Mouse (Mus musculus) heart, embryonic 14.5 days (tissue): Measurements from ENCODE around the gene Rnf111. TPM values are rescaled to one million over a fixed set of nuclear protein-coding genes. Genes with fewer than 3 reads are reported as not detected.

ENCODE experiments used
- ATAC-seq: fragments of 200-750 bp; cut with Nextera tagmentation; 2 replicates; pipeline ENCODE4 v1.8.0; 2017; ENCODE audit warnings: low read depth, moderate TSS enrichment; ENCODE audit not compliant: insufficient number of reproducible peaks, insufficient read depth, low FRiP score
- H3K27ac ChIP-seq, 2 experiments: fragments of 200-500 bp in 1 of 2; fragments of 300-500 bp in 1 of 2; sonication (generic) in 1 of 2; replicated peaks in 1 of 2; 2 replicates each; pipeline ENCODE4 v1.5.1; 2012 to 2014; ENCODE audit warnings: low read depth in 2 of 2, low read length in 2 of 2, control low read depth in 1 of 2, mild to moderate bottlenecking in 1 of 2, mixed read lengths in 1 of 2; ENCODE audit not compliant: control insufficient read depth in 1 of 2, insufficient read depth in 1 of 2
- H3K27me3 ChIP-seq: fragments of 300-500 bp; sonication (generic); 2 replicates; pipeline ENCODE4 v1.6.1; 2014; ENCODE audit warnings: mild to moderate bottlenecking, low read length, control low read depth; ENCODE audit not compliant: control insufficient read depth, insufficient read depth
- H3K36me3 ChIP-seq: fragments of 300-500 bp; sonication (generic); 2 replicates; pipeline ENCODE4 v1.6.1; 2014; ENCODE audit warnings: mild to moderate bottlenecking, control low read depth, low read length, mixed read lengths; ENCODE audit not compliant: control insufficient read depth, insufficient read depth
- H3K4me1 ChIP-seq, 2 experiments: fragments of 200-500 bp in 1 of 2; fragments of 300-500 bp in 1 of 2; sonication (generic) in 1 of 2; 2 replicates each; pipeline ENCODE4 v1.6.1; 2012 to 2014; ENCODE audit warnings: low read length in 2 of 2, control low read depth in 1 of 2, mixed read lengths in 1 of 2; ENCODE audit not compliant: control insufficient read depth in 2 of 2, insufficient read depth in 2 of 2
- H3K4me2 ChIP-seq: fragments of 300-500 bp; sonication (generic); 2 replicates; pipeline ENCODE4 v1.6.1; 2014; ENCODE audit warnings: mild to moderate bottlenecking, low read length
- H3K4me3 ChIP-seq, 2 experiments: fragments of 200-500 bp in 1 of 2; fragments of 300-500 bp in 1 of 2; sonication (generic) in 1 of 2; 2 replicates each; pipeline ENCODE4 v1.5.1; 2012 to 2014; ENCODE audit warnings: low read length in 2 of 2, mild to moderate bottlenecking in 2 of 2, control low read depth in 1 of 2, low read depth in 1 of 2, moderate library complexity in 1 of 2; ENCODE audit not compliant: control insufficient read depth in 1 of 2, insufficient read depth in 1 of 2
- H3K9ac ChIP-seq: fragments of 300-500 bp; sonication (generic); 2 replicates; pipeline ENCODE4 v1.6.1; 2014; ENCODE audit warnings: mild to moderate bottlenecking, low read length
- H3K9me3 ChIP-seq: fragments of 300-500 bp; sonication (generic); 2 replicates; pipeline ENCODE4 v1.6.1; 2016; ENCODE audit warnings: low read length, control low read depth; ENCODE audit not compliant: control insufficient read depth
- WGBS: fragments of 180-500 bp; shearing (Covaris S2); extraction: QIAGEN DNeasy Blood & Tissue Kit; methylation state at CpG from one replicate; pipeline ENCODE4 v1.1.7; 2014; 5-methylcytosine and 5-hydroxymethylcytosine counted together
- polyA plus RNA-seq: library from polyadenylated mRNA; unstranded; fragments of >200 nt; fragmentation: Nextera tagmentation; extraction: Ambion mirVana; gene quantifications from 2 replicates; pipeline ENCODE4 v1.2.1, GENCODE M21; 2014

Rnf111 gene
- polyA plus RNA-seq, 1 experiment from 2014 or later: 22.8 TPM

DNA sequence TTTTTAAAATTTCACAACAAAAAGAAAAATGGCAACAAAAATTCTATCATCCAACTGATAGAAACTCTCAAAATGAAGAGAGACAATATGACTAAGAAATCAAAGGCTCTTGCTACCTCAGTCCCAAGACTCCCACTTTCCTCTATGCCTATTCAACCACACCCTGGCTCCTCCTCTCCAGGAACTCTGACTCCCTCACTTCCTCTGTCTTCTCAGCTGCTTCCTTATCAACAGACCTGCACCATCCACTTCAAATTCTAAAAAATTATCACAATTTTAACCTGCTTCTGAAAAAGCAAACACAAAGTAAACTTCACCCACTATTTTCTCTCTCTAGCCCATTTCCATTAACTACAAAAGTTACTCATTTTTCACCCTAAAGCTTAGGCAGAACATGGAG lies 6.5 kb downstream of the Rnf111 start:
- H3K4me1 ChIP-seq: peaks cover 0 to 28% of the 10 kb centered on the region in 2 experiments; a peak in 2 of 4 replicates
- no peaks in the 10 kb centered on the region for H3K27me3 ChIP-seq
- H3K27ac ChIP-seq: no peak overlapping the region
- H3K4me3 ChIP-seq: no peak overlapping the region
- no peak overlapping the region for H3K9ac ChIP-seq
- H3K36me3 ChIP-seq: peaks cover 36% of the 10 kb centered on the region
- H3K4me2 ChIP-seq: no peak overlapping the region
- H3K9me3 ChIP-seq: no peaks in the 10 kb centered on the region
- ATAC-seq: no peak

DNA sequence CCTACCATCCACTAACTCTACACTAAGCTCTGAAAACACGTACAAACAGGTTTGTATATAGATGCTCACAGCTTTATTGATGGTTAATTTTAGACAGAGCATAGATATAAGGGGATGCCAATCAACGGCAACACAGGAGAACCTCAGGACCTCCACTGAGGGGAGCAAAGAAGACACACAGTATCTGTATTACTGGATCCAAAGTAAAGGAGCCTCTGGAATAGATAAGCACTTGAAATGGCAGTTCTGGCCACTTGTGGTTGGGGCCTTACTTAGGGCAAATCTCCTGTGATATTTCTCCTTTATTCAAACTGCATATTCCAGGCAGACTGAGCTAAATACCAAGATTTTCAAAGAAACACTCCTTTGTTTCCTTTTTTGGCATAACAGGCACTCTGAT lies 10.5 kb downstream of the Rnf111 start:
- Histone ChIP-seq H3K9ac (no peak overlapping the region), H3K27me3 (no peaks in the 10 kb centered on the region), H3K27ac (no peak overlapping the region), H3K4me2 (no peak overlapping the region), H3K4me1 (peaks cover 0 to 25% of the 10 kb centered on the region in 2 experiments; a peak in 2 of 4 replicates), H3K9me3 (no peaks in the 10 kb centered on the region), H3K4me3 (no peak overlapping the region), H3K36me3 (peaks cover 27% of the 10 kb centered on the region)
- ATAC-seq: no peak
- 68% methylated on average over 2 of the region's 2 CpGs for WGBS

DNA sequence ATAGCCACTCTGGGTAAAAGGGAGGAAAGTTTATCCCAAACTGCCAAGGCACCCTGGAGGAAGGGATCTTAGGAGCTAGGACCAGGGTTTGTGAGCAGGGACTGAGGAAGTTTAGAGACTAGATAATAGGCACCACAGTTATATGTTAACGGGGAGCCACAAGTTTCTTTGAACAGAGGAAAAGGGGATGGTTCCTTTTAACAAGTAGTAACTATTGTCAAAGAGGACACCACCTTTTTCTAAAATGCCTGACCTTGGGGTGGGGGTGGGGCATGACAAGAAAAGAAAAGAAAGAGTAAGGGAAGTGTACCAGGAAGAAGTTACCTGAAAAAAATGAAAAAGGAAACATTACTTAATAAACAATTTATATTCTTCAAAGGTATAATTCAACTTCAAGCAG lies 12.3 kb downstream of the Rnf111 start:
- no peak overlapping the region for H3K27ac ChIP-seq
- no peak for ATAC-seq
- H3K36me3 ChIP-seq: peaks cover 27% of the 10 kb centered on the region
- H3K4me1 ChIP-seq: peaks cover 0 to 17% of the 10 kb centered on the region in 2 experiments; a peak in 2 of 4 replicates
- 88% methylated on average over 1 of the region's 1 CpGs for WGBS
- H3K9ac ChIP-seq: no peak overlapping the region
- H3K4me3 ChIP-seq: no peak overlapping the region
- H3K9me3 ChIP-seq: no peaks in the 10 kb centered on the region
- no peaks in the 10 kb centered on the region for H3K27me3 ChIP-seq
- no peak overlapping the region for H3K4me2 ChIP-seq

DNA sequence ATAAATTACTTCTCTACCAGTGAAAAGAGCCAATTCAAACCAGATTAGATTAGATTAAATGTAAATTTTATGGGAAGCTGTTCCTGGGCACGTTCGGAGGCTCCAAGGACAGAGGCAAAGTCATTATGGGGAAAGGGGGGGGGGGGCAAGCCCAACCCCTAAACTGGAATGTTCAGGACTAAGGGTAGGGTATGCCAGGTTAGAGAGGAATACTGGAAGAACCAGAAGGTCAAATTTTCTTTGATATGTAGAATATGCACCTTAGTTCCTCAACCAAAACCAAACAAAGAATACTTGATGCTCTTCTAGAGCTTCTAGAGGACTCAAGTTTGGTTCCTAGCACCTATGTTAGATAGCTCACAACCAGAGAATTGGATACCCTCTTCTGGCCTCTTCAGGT lies 16.1 kb downstream of the Rnf111 start:
- no peak for ATAC-seq
- WGBS: 49% methylated on average over 2 of the region's 2 CpGs
- no peaks in the 10 kb centered on the region for H3K9me3 ChIP-seq

DNA sequence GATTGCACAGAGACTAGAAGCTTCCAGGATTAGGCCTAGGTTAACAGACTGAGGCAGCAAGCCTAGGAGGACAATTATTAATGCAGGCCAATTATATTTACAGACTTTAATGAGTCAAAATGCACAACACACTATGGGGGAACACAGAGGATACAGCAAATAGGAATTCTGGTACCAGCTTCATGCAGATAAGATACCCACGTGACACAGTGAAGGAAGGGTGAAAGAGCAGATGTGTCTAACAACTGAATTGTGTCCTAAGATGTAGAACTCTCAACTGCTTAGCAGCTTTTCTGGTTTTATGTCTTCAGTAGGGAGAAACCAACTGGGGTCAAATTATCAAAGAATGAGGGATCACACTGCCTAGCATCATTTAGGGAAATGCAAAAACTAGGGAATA lies 17.7 kb downstream of the Rnf111 start:
- peaks cover 23% of the 10 kb centered on the region for H3K36me3 ChIP-seq
- H3K4me1 ChIP-seq: no peaks in the 10 kb centered on the region
- WGBS: 59% methylated on average over 1 of the region's 1 CpGs
- no peak overlapping the region for H3K4me3 ChIP-seq
- no peaks in the 10 kb centered on the region for H3K9me3 ChIP-seq
- H3K9ac ChIP-seq: no peak overlapping the region
- no peak overlapping the region for H3K4me2 ChIP-seq
- H3K27ac ChIP-seq: no peak overlapping the region
- no peak for ATAC-seq
- H3K27me3 ChIP-seq: no peaks in the 10 kb centered on the region

More for the DNA sequence above, 16.1 kb downstream of the Rnf111 start:
- Histone ChIP-seq H3K4me2 (no peak overlapping the region), H3K4me1 (peaks cover 0 to 6% of the 10 kb centered on the region in 2 experiments; a peak in 2 of 4 replicates), H3K9ac (no peak overlapping the region), H3K27me3 (no peaks in the 10 kb centered on the region), H3K4me3 (no peak overlapping the region), H3K27ac (no peak overlapping the region), H3K36me3 (peaks cover 20% of the 10 kb centered on the region)

DNA sequence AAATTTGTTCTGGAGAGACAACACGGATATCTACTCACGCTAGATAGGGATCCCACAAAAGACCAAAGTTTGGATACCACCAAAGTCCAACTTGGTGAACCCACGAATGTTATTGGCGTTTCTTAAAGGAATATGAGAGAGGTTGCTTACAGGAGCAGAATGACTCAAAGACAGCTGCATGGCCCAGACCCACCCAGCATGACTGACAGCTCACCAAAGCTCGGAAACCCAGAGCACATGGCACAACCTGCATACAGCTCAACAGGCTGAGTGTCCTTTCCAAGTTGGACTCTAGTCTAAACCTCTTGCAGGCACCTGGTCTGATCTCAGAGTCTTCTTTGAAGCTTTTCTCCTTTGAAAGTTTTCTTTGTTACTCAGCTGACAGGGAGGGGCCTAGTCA lies 20.0 kb downstream of the Rnf111 start:
- Histone ChIP-seq H3K9me3 (no peaks in the 10 kb centered on the region), H3K4me1 (no peaks in the 10 kb centered on the region), H3K27me3 (no peaks in the 10 kb centered on the region), H3K4me2 (no peak overlapping the region), H3K9ac (no peak overlapping the region), H3K27ac (no peak overlapping the region), H3K36me3 (peaks cover 14% of the 10 kb centered on the region; the same call in 1 of the 2 replicates), H3K4me3 (no peak overlapping the region)
- WGBS: 92% methylated on average over 5 of the region's 5 CpGs
- no peak for ATAC-seq

DNA sequence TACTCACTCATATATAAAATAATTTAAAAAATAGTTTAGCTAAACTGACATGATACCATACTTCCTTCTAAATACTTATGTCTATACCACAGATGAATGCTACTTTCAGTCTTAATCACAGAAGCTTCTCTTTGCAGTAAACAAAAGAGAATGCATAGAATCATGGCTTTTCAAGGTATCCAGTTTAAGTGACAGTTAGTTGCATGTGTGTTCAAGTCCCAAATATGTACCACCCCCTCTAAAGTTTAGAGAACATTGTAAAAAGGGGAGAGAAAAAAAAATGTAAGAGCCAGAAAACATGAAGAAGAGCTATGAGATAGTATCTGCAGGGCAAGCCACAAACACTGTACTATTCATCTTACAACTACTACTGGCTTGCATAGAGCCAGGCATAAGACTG lies 21.7 kb downstream of the Rnf111 start:
- no peak overlapping the region for H3K4me2 ChIP-seq
- no peak overlapping the region for H3K27ac ChIP-seq
- no peaks in the 10 kb centered on the region for H3K27me3 ChIP-seq
- no peaks in the 10 kb centered on the region for H3K4me1 ChIP-seq
- H3K4me3 ChIP-seq: no peak overlapping the region
- H3K9me3 ChIP-seq: no peaks in the 10 kb centered on the region
- H3K36me3 ChIP-seq: peaks cover 14% of the 10 kb centered on the region; the same call in 1 of the 2 replicates
- no peak overlapping the region for H3K9ac ChIP-seq
- no peak for ATAC-seq

DNA sequence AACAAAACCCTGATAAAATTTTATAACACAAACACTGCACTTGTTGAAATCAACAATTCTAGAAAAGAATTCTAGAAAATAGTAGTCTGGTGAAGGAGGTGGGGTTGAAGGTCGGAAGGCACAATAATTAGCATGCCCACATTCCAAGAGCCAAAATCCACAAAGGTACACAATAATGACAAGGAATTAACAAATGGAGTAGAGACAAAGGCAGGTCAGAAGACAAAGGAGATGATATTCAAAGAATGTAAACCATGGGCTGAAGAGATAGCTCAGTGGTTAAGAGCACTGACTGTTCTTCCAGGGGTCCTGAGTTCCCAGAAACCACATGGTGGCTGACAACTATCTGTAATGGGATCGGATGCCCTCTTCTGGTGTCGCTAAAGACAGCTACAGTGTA lies 26.3 kb downstream of the Rnf111 start:
- no peak overlapping the region for H3K27ac ChIP-seq
- 83% methylated on average over 3 of the region's 3 CpGs for WGBS
- no peaks in the 10 kb centered on the region for H3K27me3 ChIP-seq
- no peak overlapping the region for H3K9ac ChIP-seq
- H3K4me3 ChIP-seq: no peak overlapping the region
- ATAC-seq: no peak
- no peaks in the 10 kb centered on the region for H3K4me1 ChIP-seq
- no peak overlapping the region for H3K4me2 ChIP-seq
- peaks cover 48% of the 10 kb centered on the region for H3K36me3 ChIP-seq
- H3K9me3 ChIP-seq: no peaks in the 10 kb centered on the region
